Mouse (Mus musculus) urinary bladder, postnatal 14 days (tissue): Measurements from ENCODE around the gene Adcy2.

Source experiments
- DNase-seq: peaks from one replicate; pipeline ENCODE4 v3.0.0; 2021; ENCODE audit warnings: low spot score

Adcy2 gene

GRCm38 (mm10) chr13:68960513-68960912 is 38.8 kb downstream of the Adcy2 start:
- DNase-seq: no peak

GRCm38 (mm10) chr13:68959406-68959805 is 39.9 kb downstream of the Adcy2 start:
- no peak for DNase-seq

GRCm38 (mm10) chr13:68942735-68943134 is 56.6 kb downstream of the Adcy2 start:
- DNase-seq: no peak

- DNase-seq: no peak
These were observed 57.9 kb downstream of the Adcy2 start for GRCm38 (mm10) chr13:68941429-68941828.

- no peak for DNase-seq
These were observed 67.1 kb downstream of the Adcy2 start for GRCm38 (mm10) chr13:68932283-68932647.

GRCm38 (mm10) chr13:68931602-68932282 is 67.6 kb downstream of the Adcy2 start:
- no peak for DNase-seq

GRCm38 (mm10) chr13:68928469-68928868 is 70.9 kb downstream of the Adcy2 start:
- no peak for DNase-seq

GRCm38 (mm10) chr13:68913666-68914288 is 85.6 kb downstream of the Adcy2 start:
- DNase-seq: no peak

- no peak for DNase-seq
These were observed 92.7 kb downstream of the Adcy2 start for GRCm38 (mm10) chr13:68906667-68907066.

- no peak for DNase-seq
These were observed 96.6 kb downstream of the Adcy2 start for GRCm38 (mm10) chr13:68902708-68903107.

GRCm38 (mm10) chr13:68889929-68890593 is 109.3 kb downstream of the Adcy2 start:
- no peak for DNase-seq

- no peak for DNase-seq
These were observed 130.6 kb downstream of the Adcy2 start for GRCm38 (mm10) chr13:68868776-68869175.

GRCm38 (mm10) chr13:68867940-68868655 is 131.2 kb downstream of the Adcy2 start:
- DNase-seq: no peak

GRCm38 (mm10) chr13:68860036-68860435 is 139.3 kb downstream of the Adcy2 start:
- DNase-seq: no peak

GRCm38 (mm10) chr13:68848265-68848664 is 151.1 kb downstream of the Adcy2 start:
- DNase-seq: no peak

- DNase-seq: no peak
These were observed 159.8 kb downstream of the Adcy2 start for GRCm38 (mm10) chr13:68839517-68839916.

GRCm38 (mm10) chr13:68836183-68836582 is 163.2 kb downstream of the Adcy2 start:
- no peak for DNase-seq

- no peak for DNase-seq
These were observed 163.8 kb downstream of the Adcy2 start for GRCm38 (mm10) chr13:68835424-68836045.

GRCm38 (mm10) chr13:68832141-68832540 is 167.2 kb downstream of the Adcy2 start:
- DNase-seq: no peak

GRCm38 (mm10) chr13:68830030-68830759 is 169.1 kb downstream of the Adcy2 start:
- DNase-seq: no peak

- DNase-seq: no peak
These were observed 170.9 kb downstream of the Adcy2 start for GRCm38 (mm10) chr13:68828441-68828840.

- no peak for DNase-seq
These were observed 172.9 kb downstream of the Adcy2 start for GRCm38 (mm10) chr13:68826461-68826860.
